Mouse (Mus musculus): ENCODE results near the gene Pla2g12b. TPM values are rescaled to one million over a fixed set of nuclear protein-coding genes. Genes with fewer than 3 reads are reported as not detected.
A peak's percentile ranks its signal among the peaks of the same experiment; 100 is the strongest.

The Pla2g12b gene
- total RNA-seq, 2 experiments from 2014 or later, result not detected

- ATAC-seq (ENCODE audit: poor library complexity, severe bottlenecking), result no peak
Measured at GRCm38 (mm10) chr10:59410264-59410663, 6.8 kb downstream of the Pla2g12b start.

- ATAC-seq (ENCODE audit: poor library complexity, severe bottlenecking), result no peak
Measured at GRCm38 (mm10) chr10:59413711-59414110, 10.3 kb downstream of the Pla2g12b start.

GRCm38 (mm10) chr10:59416623-59417022 lies 13.2 kb downstream of the Pla2g12b start:
- no peak for ATAC-seq (ENCODE audit: poor library complexity, severe bottlenecking)

- ATAC-seq (ENCODE audit: poor library complexity, severe bottlenecking), result peak; percentile 62
Measured at GRCm38 (mm10) chr10:59419516-59419915, 16.1 kb downstream of the Pla2g12b start.

- no peak for ATAC-seq (ENCODE audit: poor library complexity, severe bottlenecking)
Measured at GRCm38 (mm10) chr10:59424453-59424852, 21.0 kb downstream of the Pla2g12b start.

- no peak for ATAC-seq (ENCODE audit: poor library complexity, severe bottlenecking)
Measured at GRCm38 (mm10) chr10:59425369-59425768, 21.9 kb downstream of the Pla2g12b start.

- ATAC-seq (ENCODE audit: poor library complexity, severe bottlenecking), result no peak
Measured at GRCm38 (mm10) chr10:59426371-59426770, 22.9 kb downstream of the Pla2g12b start.

- ATAC-seq (ENCODE audit: poor library complexity, severe bottlenecking), result no peak
Measured at GRCm38 (mm10) chr10:59429448-59430135, 26.1 kb downstream of the Pla2g12b start.

- peak; percentile 92 for ATAC-seq (ENCODE audit: poor library complexity, severe bottlenecking)
Measured at GRCm38 (mm10) chr10:59430701-59431218, 27.3 kb downstream of the Pla2g12b start.

GRCm38 (mm10) chr10:59435746-59436145 lies 32.3 kb downstream of the Pla2g12b start:
- no peak for ATAC-seq (ENCODE audit: poor library complexity, severe bottlenecking)

- no peak for ATAC-seq (ENCODE audit: poor library complexity, severe bottlenecking)
Measured at GRCm38 (mm10) chr10:59438651-59439050, 35.2 kb downstream of the Pla2g12b start.

- no peak for ATAC-seq (ENCODE audit: poor library complexity, severe bottlenecking)
Measured at GRCm38 (mm10) chr10:59439508-59439931, 36.1 kb downstream of the Pla2g12b start.

GRCm38 (mm10) chr10:59440177-59440576 lies 36.7 kb downstream of the Pla2g12b start:
- ATAC-seq (ENCODE audit: poor library complexity, severe bottlenecking), result no peak

- no peak for ATAC-seq (ENCODE audit: poor library complexity, severe bottlenecking)
Measured at GRCm38 (mm10) chr10:59441735-59442134, 38.3 kb downstream of the Pla2g12b start, which contains the start of gene Oit3. Oit3 (minus strand) TSS chr10:59441778.

GRCm38 (mm10) chr10:59443212-59443611 lies 39.8 kb downstream of the Pla2g12b start:
- no peak for ATAC-seq (ENCODE audit: poor library complexity, severe bottlenecking)

- ATAC-seq (ENCODE audit: poor library complexity, severe bottlenecking), result no peak
Measured at GRCm38 (mm10) chr10:59444106-59444505, 40.6 kb downstream of the Pla2g12b start.

- ATAC-seq (ENCODE audit: poor library complexity, severe bottlenecking), result no peak
Measured at GRCm38 (mm10) chr10:59444635-59445034, 41.2 kb downstream of the Pla2g12b start.

- no peak for ATAC-seq (ENCODE audit: poor library complexity, severe bottlenecking)
Measured at GRCm38 (mm10) chr10:59446911-59447437, 43.5 kb downstream of the Pla2g12b start.

GRCm38 (mm10) chr10:59447546-59447945 lies 44.1 kb downstream of the Pla2g12b start:
- ATAC-seq (ENCODE audit: poor library complexity, severe bottlenecking), result no peak

GRCm38 (mm10) chr10:59451839-59452238 lies 48.4 kb downstream of the Pla2g12b start:
- ATAC-seq (ENCODE audit: poor library complexity, severe bottlenecking), result peak; percentile 49; the same call in 1 of the 2 replicates

- no peak for ATAC-seq (ENCODE audit: poor library complexity, severe bottlenecking)
Measured at GRCm38 (mm10) chr10:59454631-59455030, 51.2 kb downstream of the Pla2g12b start.

GRCm38 (mm10) chr10:59459767-59460166 lies 56.3 kb downstream of the Pla2g12b start:
- ATAC-seq (ENCODE audit: poor library complexity, severe bottlenecking), result no peak

Data from megakaryocyte, adult 5-6 weeks (primary cell).